Mouse (Mus musculus): ENCODE data around the gene Rnft1. TPM values are rescaled to one million over a fixed set of nuclear protein-coding genes. Genes with fewer than 3 reads are reported as not detected.
"Not testable (repeated sequence)": the region's sequence is repeated elsewhere in the genome, so short reads cannot be mapped to it uniquely, and the experiment has no call there.

Gene Rnft1
- total RNA-seq, 2 experiments from 2014 or later: 1.1 to 2.1 TPM

GRCm38 (mm10) chr11:86507991-86508390 lies 23.5 kb downstream of the Rnft1 start:
- no peak for ATAC-seq (replicated peaks; ENCODE audit: low FRiP score, poor library complexity, severe bottlenecking)

GRCm38 (mm10) chr11:86516620-86517019 lies 32.2 kb downstream of the Rnft1 start:
- ATAC-seq (replicated peaks; ENCODE audit: low FRiP score, poor library complexity, severe bottlenecking): no peak

- ATAC-seq (replicated peaks; ENCODE audit: low FRiP score, poor library complexity, severe bottlenecking): no peak
Observed at GRCm38 (mm10) chr11:86517229-86517628, 32.8 kb downstream of the Rnft1 start.

- no peak for ATAC-seq (replicated peaks; ENCODE audit: low FRiP score, poor library complexity, severe bottlenecking)
Observed at GRCm38 (mm10) chr11:86519751-86520150, 35.3 kb downstream of the Rnft1 start.

- no peak for ATAC-seq (replicated peaks; ENCODE audit: low FRiP score, poor library complexity, severe bottlenecking)
Observed at GRCm38 (mm10) chr11:86527528-86527927, 43.1 kb downstream of the Rnft1 start.

DNA sequence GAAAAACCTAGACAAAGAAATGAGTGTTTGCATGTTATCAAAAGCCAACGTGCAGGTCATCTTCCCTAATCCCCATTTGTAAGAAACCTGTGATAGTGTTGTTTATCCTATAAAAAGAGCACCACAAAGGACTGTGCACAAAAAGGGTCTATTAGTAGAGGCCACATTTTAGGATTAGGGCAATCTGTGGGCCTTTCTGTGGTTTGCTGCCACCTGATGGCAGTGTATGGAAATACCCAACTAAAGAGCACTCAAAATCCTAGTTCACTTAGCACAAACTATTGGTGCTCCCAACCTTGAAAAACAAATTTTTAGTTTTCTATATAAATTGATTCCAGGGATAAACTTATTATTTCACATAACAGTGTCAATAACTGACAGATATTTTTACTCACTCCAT lies 48.4 kb downstream of the Rnft1 start:
- peak; percentile 83 for ATAC-seq (replicated peaks; ENCODE audit: low FRiP score, poor library complexity, severe bottlenecking)

DNA sequence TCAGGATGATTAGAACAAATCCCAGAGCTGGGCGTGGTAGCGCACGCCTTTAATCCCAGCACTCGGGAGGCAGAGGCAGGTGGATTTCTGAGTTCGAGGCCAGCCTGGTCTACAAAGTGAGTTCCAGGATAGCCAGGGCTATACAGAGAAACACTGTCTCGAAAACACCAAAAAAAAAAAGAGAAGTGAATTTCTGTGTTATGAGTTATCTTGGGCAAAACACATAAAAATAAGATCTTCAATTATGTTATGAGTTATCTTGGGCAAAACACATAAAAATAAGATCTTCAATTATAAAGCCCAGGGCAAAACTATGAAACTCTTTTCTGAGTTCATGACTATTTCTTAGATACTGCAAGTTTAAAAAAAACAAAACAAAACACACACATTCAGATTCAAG lies 48.8 kb downstream of the Rnft1 start:
- ATAC-seq (replicated peaks; ENCODE audit: low FRiP score, poor library complexity, severe bottlenecking): not testable (repeated sequence)

DNA sequence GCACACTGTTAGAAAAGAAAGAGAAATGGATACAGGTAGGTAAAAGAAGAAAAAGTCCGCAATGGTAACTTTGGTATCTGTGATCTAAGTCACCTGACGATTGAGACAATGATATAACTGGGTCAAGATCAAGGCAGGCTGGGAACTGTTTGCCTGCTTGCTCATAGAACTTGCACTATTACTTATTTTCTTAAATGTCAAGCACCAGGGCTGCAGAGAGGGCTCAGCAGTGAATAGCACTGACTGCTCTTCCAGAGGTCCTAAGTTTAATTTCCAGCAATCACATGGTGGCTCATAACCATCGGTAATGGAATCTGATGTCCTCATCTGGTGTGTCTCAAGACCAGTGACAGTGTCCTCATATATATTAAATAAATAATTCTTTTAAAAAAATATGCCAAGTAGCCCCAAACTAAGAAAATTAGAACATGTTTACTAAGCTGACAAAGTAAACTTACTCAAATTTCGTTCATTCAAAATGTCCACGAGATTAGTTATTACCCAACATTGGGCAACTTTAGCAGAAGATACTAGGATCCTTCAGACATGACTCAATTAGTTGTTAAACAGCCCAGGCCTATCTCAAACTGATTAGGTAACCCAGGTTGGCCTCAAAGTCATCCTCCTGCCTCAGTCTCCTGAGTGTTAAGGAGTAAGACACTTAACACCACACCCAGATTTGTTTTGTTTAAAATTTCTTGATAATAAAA lies 49.9 kb downstream of the Rnft1 start:
- no peak for ATAC-seq (replicated peaks; ENCODE audit: low FRiP score, poor library complexity, severe bottlenecking)

GRCm38 (mm10) chr11:86538786-86539185 lies 54.3 kb downstream of the Rnft1 start:
- no peak for ATAC-seq (replicated peaks; ENCODE audit: low FRiP score, poor library complexity, severe bottlenecking)

DNA sequence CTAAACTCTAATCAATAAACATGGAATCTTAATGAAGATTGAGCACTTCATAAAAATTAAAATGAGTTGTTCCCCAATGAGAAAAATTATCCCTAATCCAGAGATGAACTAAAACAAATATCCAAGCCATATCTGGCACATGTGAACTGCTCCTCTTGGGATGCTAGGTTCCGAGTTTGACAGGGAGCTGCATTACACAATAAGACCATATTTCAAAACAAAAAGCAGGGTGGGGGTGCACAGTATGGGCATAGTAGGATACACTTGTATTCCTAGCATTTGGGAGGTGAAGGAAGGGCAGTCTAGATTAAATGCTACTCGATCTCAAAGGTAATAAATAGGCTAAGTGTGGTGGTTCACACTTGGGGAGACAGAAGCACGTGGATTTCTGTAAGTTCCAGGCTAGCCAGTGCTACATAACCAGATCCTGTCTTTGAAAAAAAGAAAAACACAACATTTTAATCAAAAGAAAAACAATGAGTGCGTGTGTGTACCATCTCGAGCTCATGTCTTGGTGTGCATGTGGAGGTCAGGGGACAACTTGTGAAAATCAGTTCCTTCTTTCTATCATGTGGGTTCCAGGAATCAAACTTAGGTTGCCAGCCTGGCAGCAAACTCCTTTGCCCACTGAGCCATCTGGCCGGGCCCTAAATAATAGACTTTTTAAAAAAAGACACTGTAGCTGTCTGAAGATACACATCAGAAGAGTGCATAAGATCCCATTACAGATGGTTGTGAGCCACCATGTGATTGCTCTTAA lies 55.4 kb downstream of the Rnft1 start:
- ATAC-seq (replicated peaks; ENCODE audit: low FRiP score, poor library complexity, severe bottlenecking): no peak

DNA sequence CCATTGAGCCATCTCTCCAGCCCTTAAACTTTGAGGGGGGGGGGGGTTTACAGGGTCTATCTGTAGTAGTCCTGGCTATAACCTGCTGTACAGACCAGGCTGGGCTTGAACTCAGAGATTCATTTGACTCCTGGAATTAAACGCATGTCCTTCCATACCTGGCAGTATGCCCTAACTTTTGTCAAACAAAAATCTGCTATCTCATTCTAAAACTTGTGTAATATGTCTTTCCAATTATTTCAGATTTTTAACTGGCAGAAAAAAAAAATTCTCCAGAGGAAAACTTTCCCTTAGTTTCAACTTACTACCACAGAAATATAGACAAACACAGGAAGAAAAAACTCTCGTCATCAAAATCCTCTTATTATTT lies 56.0 kb downstream of the Rnft1 start:
- ATAC-seq (replicated peaks; ENCODE audit: low FRiP score, poor library complexity, severe bottlenecking): no peak

- no peak for ATAC-seq (replicated peaks; ENCODE audit: low FRiP score, poor library complexity, severe bottlenecking)
Observed at GRCm38 (mm10) chr11:86542851-86543250, 58.4 kb downstream of the Rnft1 start.

GRCm38 (mm10) chr11:86543960-86544638 lies 59.6 kb downstream of the Rnft1 start:
- ATAC-seq (replicated peaks; ENCODE audit: low FRiP score, poor library complexity, severe bottlenecking): peak; percentile 43

DNA sequence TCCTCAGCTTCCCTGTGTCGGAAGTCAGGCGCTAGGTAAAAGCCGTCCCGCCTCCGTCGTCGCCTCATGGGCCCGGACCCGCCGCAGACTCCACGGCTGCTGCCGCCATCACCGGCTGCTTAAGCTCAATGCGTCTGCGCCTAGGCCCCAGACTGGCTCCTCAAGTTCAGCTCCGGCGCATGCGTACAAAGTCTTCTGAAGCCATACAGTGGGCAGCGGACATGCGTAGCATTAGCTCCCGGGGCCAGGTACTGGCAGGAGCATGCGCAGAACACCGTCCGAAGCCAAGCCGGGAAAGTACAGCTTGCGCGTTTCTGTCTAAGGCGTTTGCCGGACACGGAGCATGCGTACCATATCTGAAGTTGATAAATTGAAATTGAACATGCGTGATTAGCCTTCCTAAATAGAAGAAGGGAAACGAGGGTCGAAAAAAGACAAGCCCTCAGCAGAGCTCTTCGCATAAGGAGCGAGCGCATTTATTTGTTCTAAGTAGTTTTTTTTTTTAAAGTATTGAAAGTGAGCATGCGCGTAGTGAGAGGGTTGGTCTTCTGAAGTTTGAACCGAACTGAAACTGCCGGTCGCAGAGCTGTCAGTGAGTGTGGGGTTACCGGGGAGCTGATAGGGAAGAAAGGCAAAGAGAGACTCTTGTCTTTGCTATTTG lies 60.3 kb downstream of the Rnft1 start, which contains the start of the genes Rps6kb1 and Tubd1:
Gene Rps6kb1 (minus strand): TSS at position 167 of the 661 bp plus-strand sequence.
Gene Tubd1 (plus strand): TSS at position 353 of the 661 bp plus-strand sequence.
- ATAC-seq (replicated peaks; ENCODE audit: low FRiP score, poor library complexity, severe bottlenecking): peak; percentile 92

DNA sequence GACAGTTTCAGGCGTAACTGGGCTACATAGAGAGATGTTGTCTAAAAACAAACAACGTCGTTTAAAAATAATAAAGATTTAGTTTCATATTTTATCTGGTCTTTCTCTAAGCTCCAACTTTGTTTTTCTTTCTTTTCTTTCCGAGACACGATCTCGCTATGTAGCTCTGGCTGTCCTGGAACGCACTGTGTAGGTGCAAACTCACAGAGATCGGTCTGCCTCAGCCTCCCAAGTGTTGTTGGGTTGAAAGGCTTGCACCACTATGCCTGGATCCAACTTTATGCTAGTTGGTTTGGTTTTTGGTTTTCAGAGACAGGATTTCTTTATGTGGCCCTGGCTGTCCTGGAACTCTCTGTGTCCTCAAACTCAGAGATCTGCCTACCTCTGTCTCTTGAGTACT lies 61.1 kb downstream of the Rnft1 start:
- no peak for ATAC-seq (replicated peaks; ENCODE audit: low FRiP score, poor library complexity, severe bottlenecking)

GRCm38 (mm10) chr11:86547412-86547811 lies 63.0 kb downstream of the Rnft1 start:
- no peak for ATAC-seq (replicated peaks; ENCODE audit: low FRiP score, poor library complexity, severe bottlenecking)

Measured in erythroid progenitor cell, adult 5-6 weeks (primary cell).